Mouse (Mus musculus) urinary bladder, postnatal 25 days (tissue): Measurements from ENCODE around the gene Gdpd5.

Experiments
- DNase-seq: peaks from one replicate; pipeline ENCODE4 v3.0.0; 2022; ENCODE audit warnings: low spot score

The Gdpd5 gene

DNA sequence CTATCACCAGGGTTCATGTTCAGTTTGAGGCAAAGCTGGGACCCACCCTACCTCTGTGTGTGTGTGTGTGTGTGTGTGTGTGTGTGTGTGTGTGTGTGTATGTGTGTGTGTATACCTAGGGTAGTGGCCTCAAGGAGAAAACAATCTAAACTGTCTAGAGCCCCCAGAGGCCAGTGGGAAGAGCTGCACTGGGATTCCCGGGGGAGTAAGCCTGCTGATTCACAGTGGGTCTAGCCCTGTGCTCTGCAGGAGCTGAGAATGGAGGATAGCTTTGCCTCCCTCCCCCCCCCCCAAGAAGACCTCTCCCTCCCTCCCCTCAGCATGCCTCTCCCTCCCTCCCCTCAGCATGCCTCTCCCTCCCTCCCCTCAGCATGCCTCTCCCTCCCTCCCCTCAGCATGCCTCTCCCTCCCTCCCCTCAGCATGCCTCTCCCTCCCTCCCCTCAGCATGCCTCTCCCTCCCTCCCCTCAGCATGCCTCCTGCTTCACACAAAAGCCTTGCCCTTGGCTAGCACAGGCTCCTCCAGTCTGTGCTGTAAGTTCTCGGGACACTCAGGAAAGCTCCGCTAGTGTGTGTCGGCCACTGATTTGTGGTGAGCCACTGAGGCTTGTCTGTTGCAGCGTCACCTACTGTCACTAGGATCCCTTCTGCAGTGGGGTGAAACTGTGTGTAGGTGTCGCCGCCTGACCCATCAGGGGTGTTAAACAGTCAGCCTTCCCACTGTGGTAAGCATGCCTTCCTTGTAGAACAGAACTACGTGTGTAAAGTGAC, 24.4 kb downstream of the Gdpd5 start:
- no peak for DNase-seq

DNA sequence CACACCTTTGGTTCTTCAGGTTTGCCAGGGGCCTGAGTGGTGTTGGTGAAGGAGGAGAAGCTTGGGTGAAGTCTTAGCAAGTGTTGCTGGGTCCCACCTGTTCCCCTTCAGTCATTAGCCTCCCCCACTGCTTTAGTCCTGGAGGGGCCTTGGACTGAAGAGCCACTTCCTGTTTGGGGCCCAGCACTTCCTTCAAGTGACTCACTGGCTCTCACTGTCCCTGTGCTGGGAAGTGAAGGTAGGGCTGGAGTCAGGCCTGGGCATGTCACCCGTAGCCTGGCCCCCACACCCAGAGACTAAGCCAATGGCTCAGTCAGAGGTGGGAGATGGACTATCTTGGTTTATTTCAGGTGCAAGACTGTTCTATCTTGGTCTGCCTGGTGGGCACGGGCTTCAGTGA, 26.4 kb downstream of the Gdpd5 start:
- no peak for DNase-seq

DNA sequence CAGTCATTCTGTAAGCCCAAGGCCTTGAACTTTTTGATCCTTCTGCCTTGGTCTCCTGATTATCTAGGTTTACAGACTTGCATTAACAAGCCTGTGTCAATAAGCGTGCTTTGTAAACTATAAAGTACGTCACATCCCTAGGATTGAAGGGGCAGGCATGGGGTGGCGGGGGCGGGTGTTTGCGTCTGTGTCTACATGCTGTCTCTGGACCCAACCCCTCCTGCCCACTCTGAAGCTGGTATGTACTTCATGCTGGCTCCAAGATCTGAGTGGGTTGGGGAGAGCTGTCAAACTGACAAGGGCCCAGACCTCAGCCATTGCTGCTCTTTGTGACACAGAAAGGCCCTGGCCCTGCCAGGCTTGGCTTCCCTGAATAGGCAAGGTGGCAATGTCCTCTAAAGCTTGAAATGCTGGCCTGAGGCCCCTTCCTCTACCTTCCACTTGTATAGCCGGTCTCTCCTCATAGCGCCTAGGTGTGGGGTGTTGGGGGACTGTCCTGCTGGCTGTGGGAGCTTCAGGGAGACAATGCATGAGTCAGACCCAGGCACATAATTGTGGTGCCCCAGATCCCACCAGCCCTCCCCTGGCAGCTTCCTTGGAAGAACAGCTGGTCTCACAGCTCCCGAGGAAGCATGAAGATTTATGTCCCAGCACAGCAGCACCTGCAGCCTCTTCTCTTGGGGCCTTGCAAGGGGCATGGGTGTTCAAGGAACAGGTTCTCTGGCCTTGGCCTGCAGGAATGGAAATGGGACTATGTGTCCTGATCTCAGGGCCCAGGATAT, 28.4 kb downstream of the Gdpd5 start:
- no peak for DNase-seq

DNA sequence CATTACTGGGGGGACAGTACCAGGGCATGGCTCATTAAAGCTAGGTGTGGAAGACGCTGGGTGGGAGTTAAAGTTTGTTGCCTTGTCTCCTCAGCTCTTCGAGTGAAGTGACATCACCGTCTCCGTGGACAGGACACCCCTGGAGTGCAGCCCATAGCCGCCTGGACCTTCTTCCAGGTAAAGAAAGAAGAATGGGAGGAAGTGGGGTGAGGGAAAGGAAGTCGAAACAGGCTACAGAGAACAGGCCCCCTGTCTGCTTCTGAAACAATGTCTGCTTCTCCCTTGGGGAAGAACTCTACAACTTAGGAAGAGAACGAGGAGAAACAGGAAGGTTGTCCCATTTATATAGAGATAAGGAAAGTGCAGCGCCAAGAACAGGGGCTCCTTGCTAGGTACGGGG, 29.1 kb downstream of the Gdpd5 start:
- DNase-seq: no peak

DNA sequence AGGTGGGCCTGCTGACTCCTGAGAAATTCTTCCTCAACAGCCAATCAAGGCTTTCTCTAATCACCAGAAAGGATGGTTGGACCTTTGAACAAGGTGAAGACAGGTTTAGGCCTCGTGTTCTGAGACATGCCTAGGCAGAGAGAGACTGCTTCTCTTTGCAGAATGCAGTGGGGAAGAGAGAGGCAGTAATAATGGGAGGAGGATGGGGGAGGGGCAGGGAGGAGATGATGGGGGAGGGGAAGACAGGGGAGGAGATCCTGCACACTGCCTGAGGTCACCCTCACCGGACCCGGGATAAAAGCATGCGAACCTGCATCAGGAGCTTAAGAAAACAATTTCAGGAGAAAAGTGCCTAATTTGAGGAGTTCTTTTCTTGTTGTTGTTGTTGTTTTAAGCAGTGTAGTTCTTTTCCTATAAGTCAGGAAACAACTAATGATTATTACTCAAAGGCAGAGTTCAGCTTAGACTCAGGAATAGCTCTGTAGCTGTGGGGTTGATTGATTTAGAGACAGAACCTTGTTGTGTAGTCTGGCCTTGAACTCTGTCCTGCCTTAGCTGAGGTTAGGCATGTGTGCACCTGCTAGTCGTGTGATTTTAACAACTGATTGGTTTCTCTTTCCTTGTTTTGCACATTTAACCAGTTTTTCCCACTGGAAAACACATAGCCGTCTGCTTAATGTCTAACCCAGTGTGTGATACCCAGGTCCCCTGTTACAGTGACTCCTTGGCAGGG, 30.0 kb downstream of the Gdpd5 start:
- DNase-seq: no peak

- no peak for DNase-seq
Measured at GRCm38 (mm10) chr7:99415045-99415444, 33.8 kb downstream of the Gdpd5 start.

GRCm38 (mm10) chr7:99419311-99419710, 38.1 kb downstream of the Gdpd5 start:
- no peak for DNase-seq

DNA sequence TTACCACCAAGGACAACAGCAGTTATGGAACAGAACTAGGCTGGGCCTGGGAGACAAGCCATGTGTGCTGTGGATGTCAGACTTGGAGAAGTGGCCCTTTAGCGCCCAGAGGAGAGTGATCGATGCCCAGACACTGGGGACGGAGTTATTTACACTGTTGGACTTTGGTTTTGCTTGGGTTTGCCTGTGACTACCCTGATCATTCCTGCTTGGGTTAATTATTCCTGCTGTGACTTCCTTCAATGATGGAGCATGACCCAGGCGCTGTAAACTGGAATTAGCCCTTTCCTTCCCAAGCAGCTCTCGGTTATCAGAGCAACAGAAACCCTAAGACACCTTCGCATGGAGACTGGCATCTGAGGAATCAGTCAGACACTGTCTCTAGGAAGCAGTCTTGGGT, 39.8 kb downstream of the Gdpd5 start:
- no peak for DNase-seq

DNA sequence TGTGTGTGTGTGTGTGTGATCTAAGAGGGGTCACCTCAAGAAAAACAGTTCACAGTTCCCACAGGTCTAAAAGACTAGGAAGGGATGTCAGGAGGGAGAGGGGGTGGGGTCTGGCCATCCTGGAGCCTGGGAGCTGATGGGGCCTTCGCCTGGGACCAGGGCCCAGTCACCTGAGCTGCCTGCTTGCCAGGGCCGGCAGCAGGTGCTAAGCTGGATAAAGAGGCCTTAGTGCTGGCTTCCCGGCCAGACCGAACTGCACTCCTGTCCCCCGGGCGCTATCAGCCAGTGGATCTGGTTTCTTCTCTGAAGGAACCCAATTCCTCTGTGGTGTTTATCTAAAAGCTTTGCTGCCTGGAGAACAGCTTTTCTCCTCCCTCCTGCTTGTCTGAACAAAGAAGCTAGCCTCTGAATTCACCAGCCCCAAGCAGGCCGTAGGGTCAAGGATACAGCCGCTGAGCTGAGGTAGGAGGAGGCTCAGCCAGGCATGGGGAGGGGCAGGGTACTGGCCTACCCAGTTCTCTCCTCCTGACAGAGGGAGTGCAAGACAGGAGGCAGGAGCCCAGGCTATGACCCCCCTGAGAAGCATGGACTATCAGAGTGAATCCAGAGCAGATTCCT, 43.4 kb downstream of the Gdpd5 start:
- no peak for DNase-seq

DNA sequence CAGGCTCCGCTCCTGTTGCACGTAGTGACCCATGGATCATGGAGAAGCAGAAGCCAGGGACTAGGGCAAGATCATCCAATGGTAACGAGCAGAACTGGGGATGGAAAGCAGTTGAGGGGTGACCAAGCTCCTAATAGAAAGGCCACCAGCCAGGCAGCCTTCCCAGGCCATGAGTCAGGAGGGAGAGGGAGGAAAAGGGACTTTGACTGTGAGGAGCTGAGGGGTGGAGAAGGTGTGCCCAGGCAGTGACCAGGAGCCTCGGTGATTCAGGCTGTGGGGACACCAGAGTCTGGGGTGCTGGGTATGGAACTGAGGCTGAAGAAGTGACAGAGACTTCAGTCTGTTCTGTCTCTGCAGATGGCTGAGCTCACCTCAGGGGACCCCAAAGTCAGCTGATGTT, 44.5 kb downstream of the Gdpd5 start:
- no peak for DNase-seq

DNA sequence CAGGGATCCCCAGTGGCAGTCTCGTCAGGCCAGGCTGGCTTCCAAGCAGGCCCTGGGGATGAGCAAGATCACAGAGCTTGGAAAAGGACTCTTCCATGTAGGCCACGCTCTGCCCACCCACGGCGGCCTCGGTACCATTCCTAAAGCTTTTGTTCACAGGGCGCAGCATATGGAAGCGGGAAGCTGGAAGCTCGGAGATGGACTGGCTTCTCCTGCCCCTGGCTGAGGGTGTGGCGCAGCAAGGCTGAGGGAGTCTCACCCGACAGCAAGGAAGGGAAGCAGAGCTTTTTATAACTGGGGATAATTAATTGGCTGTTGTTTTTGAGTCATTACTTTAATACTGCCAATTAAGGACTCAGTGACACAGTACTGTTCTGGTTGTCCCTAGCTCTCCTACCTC, 45.8 kb downstream of the Gdpd5 start:
- no peak for DNase-seq

DNA sequence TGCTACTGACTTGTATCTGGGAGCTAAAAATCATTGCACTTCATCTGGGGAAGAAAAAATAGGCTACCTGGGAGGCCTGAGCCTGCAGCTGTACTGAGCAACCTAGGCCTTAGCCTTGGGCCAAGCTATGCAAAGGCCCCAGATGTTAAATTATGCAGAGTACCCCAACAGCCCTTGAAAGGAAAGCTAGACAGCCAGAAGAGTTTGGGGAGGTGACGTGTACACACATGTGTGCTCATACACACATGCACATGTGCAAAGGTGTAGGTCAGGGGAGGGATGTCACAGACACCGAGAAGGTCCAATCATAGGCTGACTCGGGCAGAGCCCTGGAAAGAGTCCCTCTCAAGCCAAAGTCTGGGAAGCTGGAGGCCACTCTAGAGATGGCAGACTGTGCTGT, 46.8 kb downstream of the Gdpd5 start:
- no peak for DNase-seq

GRCm38 (mm10) chr7:99428836-99429235, 47.6 kb downstream of the Gdpd5 start:
- DNase-seq: no peak

DNA sequence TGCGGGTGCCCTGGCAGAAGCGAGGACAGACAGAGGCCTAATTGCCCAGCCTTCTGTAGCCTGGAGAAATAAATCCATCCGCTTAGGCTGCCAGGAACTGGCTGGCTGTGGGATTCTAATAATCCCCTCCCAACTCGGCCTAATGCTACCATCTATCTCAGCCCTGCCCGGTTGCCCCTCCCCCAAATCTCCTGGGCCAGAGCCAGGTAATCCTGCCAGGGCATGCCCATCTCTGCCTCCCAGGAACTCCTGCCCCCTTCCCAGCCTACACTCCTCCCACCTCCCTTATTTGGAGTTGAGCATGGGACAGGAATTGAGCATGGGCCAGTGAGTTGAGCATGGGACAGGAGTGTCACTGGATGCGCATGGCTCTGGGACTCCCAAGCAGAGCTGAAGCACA, 48.6 kb downstream of the Gdpd5 start:
- DNase-seq: no peak

DNA sequence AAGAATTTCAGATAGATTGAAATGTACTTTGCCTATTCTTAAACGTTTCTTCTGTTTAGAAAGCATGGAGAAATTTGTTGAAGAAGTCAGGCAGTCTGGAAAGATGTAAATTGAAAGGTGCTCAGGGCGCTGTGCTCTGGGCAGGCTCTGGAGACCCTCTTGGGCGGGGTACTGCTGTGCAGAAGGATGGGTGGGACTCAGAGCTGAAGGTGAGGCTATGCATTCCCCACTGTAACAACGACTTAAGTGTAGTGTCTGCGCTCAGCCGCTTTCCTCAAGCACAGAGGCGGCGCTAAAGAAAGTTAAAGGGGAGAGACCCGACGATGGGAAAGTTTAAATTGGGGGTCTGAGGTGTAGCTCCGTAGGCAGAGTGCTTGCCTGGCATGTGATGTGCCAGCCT, 49.0 kb downstream of the Gdpd5 start:
- no peak for DNase-seq

GRCm38 (mm10) chr7:99432248-99432647, 51.0 kb downstream of the Gdpd5 start:
- no peak for DNase-seq

- no peak for DNase-seq
Measured at GRCm38 (mm10) chr7:99432863-99433262, 51.6 kb downstream of the Gdpd5 start.

DNA sequence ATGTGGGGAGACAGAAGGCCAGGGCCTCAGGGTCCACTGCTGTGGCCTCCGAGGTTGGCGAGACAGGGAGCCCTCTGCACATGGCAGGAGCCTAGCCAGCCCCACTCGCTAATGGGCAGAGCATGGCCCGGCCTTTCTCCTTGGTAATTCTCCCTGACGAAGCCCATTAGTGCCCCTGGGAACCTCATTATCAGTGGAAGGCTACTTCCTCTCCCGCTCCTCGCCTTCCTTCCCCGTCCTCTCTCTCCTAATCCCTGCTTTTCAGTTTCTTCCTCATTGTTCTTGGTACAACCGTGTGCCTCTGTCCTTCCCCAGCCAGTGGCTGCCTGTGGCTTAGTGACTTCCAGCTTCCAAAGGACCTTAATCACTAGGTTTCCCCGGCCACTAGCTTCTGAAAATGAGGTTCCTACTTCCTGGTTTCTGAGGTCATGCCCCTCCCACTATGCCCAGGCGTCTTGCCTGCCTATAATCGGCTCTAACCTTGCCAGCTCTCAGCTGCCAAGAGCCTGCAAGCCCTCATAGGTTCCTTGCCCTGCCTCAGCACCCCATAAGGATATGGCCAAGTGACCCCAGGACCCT, 53.5 kb downstream of the Gdpd5 start:
- no peak for DNase-seq

DNA sequence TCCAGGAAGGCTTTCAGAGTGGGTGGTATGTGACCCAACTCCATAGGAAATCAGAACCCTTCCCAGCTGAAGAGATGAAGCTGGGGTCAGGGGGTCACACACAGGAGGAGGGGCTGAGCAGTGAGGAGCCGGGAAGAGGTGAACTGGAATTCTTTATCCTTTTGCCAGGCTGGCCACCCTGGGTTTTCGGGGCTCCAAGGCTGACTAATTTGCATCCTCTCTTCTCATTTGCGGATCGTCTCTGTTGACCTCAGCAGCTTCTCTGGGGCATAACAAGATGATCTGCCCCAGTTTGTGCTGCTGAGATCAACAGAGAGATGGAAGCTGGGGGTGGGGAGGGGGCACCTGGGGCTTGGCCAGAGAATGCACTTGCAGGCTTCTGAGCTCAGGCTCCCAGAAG, 55.3 kb downstream of the Gdpd5 start:
- DNase-seq: no peak

GRCm38 (mm10) chr7:99438881-99439280, 57.7 kb downstream of the Gdpd5 start:
- DNase-seq: no peak

- DNase-seq: peak; percentile 38
Measured at GRCm38 (mm10) chr7:99441534-99442072, 60.4 kb downstream of the Gdpd5 start.

- DNase-seq: no peak
Measured at GRCm38 (mm10) chr7:99443164-99443563, 62.0 kb downstream of the Gdpd5 start.
